Mouse (Mus musculus) liver, embryonic 12.5 days (tissue): ENCODE results near the gene Plxnd1. TPM values are rescaled to one million over a fixed set of nuclear protein-coding genes. Genes with fewer than 3 reads are reported as not detected.

Source experiments
- ATAC-seq: fragments of 200-750 bp; cut with Nextera tagmentation; 2 replicates; pipeline ENCODE4 v1.8.0; 2017; ENCODE audit warnings: moderate number of reproducible peaks, mild to moderate bottlenecking, moderate library complexity
- H3K27ac ChIP-seq: fragments of 300-500 bp; sonication (generic); 2 replicates; pipeline ENCODE4 v1.5.1; 2016; ENCODE audit warnings: mild to moderate bottlenecking
- H3K27me3 ChIP-seq: fragments of 300-500 bp; sonication (generic); replicated peaks from 2 replicates; pipeline ENCODE4 v1.6.1; 2016; ENCODE audit warnings: mild to moderate bottlenecking, moderate library complexity
- H3K36me3 ChIP-seq: fragments of 300-500 bp; sonication (generic); 2 replicates; pipeline ENCODE4 v1.6.1; 2016; ENCODE audit warnings: mild to moderate bottlenecking, moderate library complexity
- H3K4me1 ChIP-seq: fragments of 300-500 bp; sonication (generic); 2 replicates; pipeline ENCODE4 v1.6.1; 2016
- H3K4me2 ChIP-seq: fragments of 300-500 bp; sonication (generic); 2 replicates; pipeline ENCODE4 v1.6.1; 2016; ENCODE audit warnings: mild to moderate bottlenecking, moderate library complexity
- H3K4me3 ChIP-seq: fragments of 300-500 bp; sonication (generic); 2 replicates; pipeline ENCODE4 v1.5.1; 2016; ENCODE audit warnings: mild to moderate bottlenecking, moderate library complexity
- H3K9ac ChIP-seq: fragments of 300-500 bp; sonication (generic); 2 replicates; pipeline ENCODE4 v1.6.1; 2016; ENCODE audit warnings: mild to moderate bottlenecking, moderate library complexity
- H3K9me3 ChIP-seq: fragments of 300-500 bp; sonication (generic); replicated peaks from 2 replicates; pipeline ENCODE4 v1.6.1; 2016; ENCODE audit warnings: mild to moderate bottlenecking, moderate library complexity
- WGBS: fragments of 180-500 bp; shearing (Covaris S2); methylation state at CpG from one replicate; pipeline ENCODE4 v1.1.7; 2016; ENCODE audit not compliant: insufficient replicate concordance; 5-methylcytosine and 5-hydroxymethylcytosine counted together
- polyA plus RNA-seq: library from polyadenylated mRNA; unstranded; fragments of >200 nt; fragmentation: Nextera tagmentation; extraction: Ambion mirVana; gene quantifications from 2 replicates; pipeline ENCODE4 v1.2.1, GENCODE M21; 2016

Gene Plxnd1
- polyA plus RNA-seq, 1 experiment from 2014 or later = 16.2 TPM

DNA sequence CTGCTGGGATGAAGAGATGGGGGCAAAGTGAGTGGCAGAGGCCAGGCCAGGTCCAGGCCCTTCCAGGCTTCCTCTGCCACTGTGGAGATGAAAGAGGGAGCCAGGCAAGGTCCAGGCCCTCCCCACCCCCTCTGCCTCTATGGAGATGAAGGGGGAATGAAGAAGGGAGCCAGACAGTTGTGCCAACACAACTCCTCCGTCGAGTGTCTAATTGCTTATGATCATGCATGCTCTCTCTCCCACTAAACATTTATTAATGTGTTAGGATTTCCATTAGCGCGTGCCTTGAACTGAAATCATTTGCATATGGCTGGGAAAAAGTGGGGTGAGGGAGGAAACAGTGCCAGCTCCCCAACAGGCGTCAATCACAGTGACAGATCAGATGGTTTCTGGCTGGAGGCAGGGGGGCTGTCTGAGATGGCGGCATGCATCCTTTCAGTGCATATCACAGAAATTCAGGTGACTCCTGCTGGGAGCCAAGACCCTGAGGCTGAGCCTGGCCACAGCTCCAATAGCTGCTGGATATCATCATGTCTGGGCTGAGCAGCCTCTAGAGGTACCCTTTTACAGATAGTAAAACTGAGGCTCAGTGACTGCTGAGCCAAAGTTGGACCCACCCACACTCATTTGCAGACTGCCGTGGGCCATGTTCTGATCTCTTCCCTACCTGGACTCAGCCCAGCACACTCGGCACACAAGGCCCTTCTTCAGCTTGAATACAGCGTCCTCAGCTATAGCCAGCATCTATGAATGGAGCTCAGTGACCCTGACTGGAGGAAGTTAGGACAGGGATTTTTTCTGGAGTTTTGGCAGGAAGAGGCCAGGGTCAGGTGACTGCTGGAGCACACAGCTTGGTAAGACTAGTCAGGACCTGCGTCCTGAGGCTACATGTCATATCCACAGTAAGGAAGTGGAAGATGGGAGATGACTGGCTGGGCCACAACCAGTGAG lies 67.2 kb downstream of the Plxnd1 start:
- Histone ChIP-seq H3K27ac (no peak overlapping the region), H3K4me1 (no peaks in the 10 kb centered on the region), H3K4me2 (no peak overlapping the region), H3K9me3 (no peaks in the 10 kb centered on the region), H3K27me3 (no peaks in the 10 kb centered on the region), H3K4me3 (no peak overlapping the region), H3K9ac (no peak overlapping the region), H3K36me3 (no peaks in the 10 kb centered on the region)
- WGBS = 70% methylated on average over 10 of the region's 10 CpGs
- no peak for ATAC-seq

DNA sequence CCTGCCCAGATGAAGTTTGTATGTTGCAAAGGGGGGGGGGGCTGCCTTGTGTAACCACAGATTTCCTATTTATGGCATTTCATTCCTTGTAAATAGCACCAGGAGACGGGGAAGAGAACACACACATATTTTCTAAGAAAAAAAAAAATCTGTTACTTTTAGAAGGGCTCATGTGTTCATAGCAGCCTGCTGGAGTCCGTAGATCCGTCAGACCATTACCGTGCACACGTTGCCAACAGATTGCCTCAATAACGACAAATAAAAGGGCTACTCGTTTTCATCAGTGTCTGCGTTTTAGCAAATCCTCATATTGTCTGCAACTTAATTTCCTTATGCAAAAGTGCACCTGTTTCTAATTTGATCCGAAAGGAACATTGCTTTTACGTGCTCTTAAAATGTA lies 68.4 kb downstream of the Plxnd1 start:
- Histone ChIP-seq H3K9ac (no peak overlapping the region), H3K27me3 (no peaks in the 10 kb centered on the region), H3K36me3 (no peaks in the 10 kb centered on the region), H3K4me2 (no peak overlapping the region), H3K9me3 (no peaks in the 10 kb centered on the region), H3K27ac (no peak overlapping the region), H3K4me1 (no peaks in the 10 kb centered on the region), H3K4me3 (no peak overlapping the region)
- no peak for ATAC-seq
- WGBS = 76% methylated on average over 10 of the region's 10 CpGs

DNA sequence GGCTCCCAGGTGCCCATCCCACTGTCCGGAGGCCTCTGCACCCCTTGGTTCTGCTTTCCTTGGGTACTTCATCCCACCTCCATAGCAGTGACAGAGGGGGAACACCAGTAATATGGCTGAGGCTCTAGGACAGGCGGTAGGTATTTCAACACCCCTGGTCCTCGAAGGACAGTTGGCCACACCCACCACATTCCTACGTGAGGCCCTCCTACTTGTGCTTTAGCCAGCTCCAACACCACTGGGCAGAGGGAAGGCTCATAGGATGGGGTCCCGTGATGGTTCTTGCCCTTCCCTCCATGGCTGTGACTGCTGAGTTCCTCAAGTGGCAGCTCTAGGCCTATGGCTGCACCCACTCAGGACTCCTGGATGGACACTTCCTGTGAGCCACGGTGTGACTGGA lies 70.0 kb downstream of the Plxnd1 start:
- no peaks in the 10 kb centered on the region for H3K9me3 ChIP-seq
- no peaks in the 10 kb centered on the region for H3K27me3 ChIP-seq
- no peak overlapping the region for H3K27ac ChIP-seq
- no peak overlapping the region for H3K9ac ChIP-seq
- WGBS = 47% methylated on average over 6 of the region's 6 CpGs
- no peaks in the 10 kb centered on the region for H3K36me3 ChIP-seq
- H3K4me3 ChIP-seq = no peak overlapping the region
- no peak overlapping the region for H3K4me2 ChIP-seq
- H3K4me1 ChIP-seq = no peaks in the 10 kb centered on the region
- ATAC-seq = peak; percentile 38; the same call in 1 of the 2 replicates

DNA sequence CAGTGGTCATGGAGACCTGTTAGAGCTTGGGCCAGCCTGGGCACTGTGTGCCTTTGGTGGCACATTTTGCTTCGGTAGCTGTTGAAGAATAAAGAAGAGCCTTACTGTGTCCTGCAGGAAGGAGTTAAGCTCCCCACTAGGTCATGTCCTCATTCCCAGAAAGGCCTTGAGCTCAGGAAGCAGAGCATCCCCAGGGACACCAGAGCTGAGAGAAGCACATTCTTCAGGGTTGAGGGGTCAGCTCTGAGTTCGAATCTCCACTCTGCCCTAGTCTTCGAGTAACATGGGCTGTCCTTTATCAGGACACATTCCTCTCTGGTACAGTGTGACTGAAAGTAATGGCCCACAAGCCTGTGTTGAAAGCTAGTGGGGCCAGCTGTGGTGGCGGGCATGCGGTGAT lies 74.9 kb downstream of the Plxnd1 start:
- Histone ChIP-seq H3K27ac (no peak overlapping the region), H3K4me1 (peaks cover 19% of the 10 kb centered on the region), H3K36me3 (no peaks in the 10 kb centered on the region), H3K4me2 (no peak overlapping the region), H3K9me3 (no peaks in the 10 kb centered on the region), H3K4me3 (no peak overlapping the region), H3K27me3 (no peaks in the 10 kb centered on the region), H3K9ac (no peak overlapping the region)
- 70% methylated on average over 5 of the region's 5 CpGs for WGBS
- no peak for ATAC-seq

DNA sequence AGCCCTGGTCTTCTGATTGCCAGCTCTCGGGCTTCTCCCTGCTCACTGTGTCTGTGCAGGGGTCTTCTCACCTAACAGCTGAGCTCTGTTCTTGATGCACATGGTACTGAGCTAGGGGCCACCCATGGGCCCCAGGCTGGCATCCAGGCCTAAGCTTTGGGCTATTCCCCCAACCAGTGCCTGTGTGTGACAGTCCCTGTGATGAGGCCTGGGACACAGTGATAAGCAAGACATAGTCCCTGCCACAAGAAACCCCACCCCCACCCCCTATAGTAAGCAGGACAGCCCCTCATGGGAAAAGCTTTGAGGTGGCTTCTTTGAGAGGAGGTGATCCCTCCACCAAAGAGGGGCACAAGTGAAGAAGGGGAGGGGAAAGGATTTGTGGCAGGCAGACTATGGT lies 76.2 kb downstream of the Plxnd1 start:
- no peak overlapping the region for H3K9ac ChIP-seq
- H3K27me3 ChIP-seq = no peaks in the 10 kb centered on the region; the same call in 1 of the 2 replicates
- H3K36me3 ChIP-seq = no peaks in the 10 kb centered on the region
- no peaks in the 10 kb centered on the region for H3K9me3 ChIP-seq
- H3K4me2 ChIP-seq = no peak overlapping the region
- H3K4me1 ChIP-seq = peaks cover 19% of the 10 kb centered on the region
- 59% methylated on average over 1 of the region's 1 CpGs for WGBS
- no peak overlapping the region for H3K27ac ChIP-seq
- ATAC-seq = peak; percentile 57; the same call in 1 of the 2 replicates
- no peak overlapping the region for H3K4me3 ChIP-seq

DNA sequence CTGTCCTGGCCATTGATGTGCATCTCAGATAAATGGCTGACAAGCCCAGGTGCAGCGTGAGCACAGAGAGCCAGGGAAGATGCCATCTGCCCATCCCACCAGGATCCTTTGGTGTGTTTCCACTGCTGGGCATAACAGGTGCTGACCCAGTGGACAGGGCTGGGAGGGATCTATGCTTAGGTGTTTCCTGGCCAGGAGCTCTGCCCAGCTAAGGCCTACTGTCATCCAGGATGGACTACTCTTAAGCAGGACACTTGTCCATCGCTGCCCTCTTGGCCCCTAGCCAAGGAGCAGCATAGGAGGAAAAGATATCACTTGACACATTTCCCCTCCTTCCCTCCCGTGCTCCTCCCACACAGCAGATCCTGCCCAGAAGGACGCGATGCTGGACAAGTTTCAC lies 78.2 kb downstream of the Plxnd1 start:
- Histone ChIP-seq H3K4me2 (no peak overlapping the region), H3K4me1 (peaks cover 23% of the 10 kb centered on the region), H3K27ac (no peak overlapping the region), H3K9me3 (no peaks in the 10 kb centered on the region), H3K36me3 (no peaks in the 10 kb centered on the region), H3K9ac (no peak overlapping the region), H3K27me3 (no peaks in the 10 kb centered on the region; the same call in 1 of the 2 replicates), H3K4me3 (no peak overlapping the region)
- ATAC-seq = no peak
- WGBS = 66% methylated on average over 5 of the region's 5 CpGs

DNA sequence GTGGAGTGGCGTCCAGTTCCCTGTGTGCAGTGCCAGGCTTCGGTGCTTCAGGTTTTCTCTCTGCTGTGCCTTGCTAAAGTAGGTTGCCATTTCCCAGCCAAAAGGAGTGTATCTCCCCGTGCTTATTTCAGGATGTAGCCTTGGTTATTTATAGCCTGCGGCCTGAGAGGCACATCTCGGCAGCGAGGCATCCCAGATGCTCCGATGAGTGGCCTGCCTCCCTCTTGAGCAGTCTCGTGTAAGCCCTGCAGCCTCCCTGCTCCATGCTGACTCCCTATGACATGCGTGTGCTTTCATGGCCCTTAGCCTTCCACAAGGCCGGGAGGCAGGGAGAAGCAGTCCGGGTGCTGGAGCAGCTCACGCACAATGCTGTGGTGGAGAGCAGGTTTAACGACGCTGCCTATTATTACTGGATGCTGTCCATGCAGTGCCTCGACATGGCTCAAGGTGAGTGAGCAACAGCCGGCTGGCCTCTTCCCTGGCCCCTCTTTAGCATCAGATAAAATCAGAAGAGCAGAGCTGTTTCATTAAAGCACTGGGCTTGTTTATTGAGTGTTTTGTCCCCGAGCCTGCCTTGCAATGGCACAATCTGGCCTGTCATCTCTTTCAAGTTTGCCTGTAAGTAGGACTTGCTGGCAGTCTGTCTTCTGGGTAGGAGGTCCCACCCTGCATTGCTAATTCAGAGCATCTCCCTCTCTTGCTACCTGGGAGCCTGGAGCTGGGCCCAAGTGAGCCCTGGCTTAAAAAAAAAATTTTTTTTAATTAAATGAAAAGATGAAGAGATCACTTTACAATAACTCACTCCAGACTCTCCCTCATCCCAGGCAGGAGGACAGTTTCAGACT lies 79.0 kb downstream of the Plxnd1 start:
- no peak overlapping the region for H3K9ac ChIP-seq
- no peak overlapping the region for H3K4me2 ChIP-seq

DNA sequence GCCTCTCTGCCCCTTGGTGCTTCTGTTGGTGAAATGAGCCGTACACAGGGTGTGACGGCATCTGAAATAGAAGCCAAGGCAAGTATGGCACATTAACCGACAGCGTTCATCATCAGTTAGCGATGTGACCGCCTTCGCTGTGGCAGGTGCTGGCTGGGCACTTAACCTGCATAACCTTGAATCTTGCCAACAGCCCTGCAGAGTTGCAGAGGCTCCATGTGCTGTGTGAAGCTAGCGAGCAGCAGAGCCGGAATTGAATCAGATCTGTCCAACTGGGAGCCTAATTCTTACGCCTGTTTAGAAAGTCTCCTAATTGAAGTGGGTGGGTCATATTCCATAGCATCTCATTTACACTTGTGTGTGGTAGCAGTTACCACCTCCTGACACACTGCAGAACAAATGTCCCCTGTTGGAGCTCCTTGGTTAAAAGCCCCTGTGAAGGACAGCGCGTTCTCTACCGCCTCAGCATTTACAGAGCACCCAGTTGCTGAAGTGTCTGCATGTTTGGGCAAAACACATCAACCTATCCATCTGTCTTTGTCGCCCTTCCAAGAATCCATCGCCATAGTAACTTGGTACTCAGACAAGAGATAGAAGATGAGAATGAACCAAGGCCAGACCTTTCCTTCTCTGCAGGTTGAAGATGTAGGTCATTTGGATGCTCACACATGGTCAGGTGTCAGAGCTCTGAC lies 80.1 kb downstream of the Plxnd1 start:
- Histone ChIP-seq H3K27ac (no peak overlapping the region), H3K4me1 (peaks cover 42% of the 10 kb centered on the region)
- WGBS = 86% methylated on average over 15 of the region's 15 CpGs

More for the DNA sequence above, 79.0 kb downstream of the Plxnd1 start:
- no peaks in the 10 kb centered on the region; the same call in 1 of the 2 replicates for H3K27me3 ChIP-seq
- no peaks in the 10 kb centered on the region for H3K36me3 ChIP-seq
- no peaks in the 10 kb centered on the region for H3K9me3 ChIP-seq
- H3K4me3 ChIP-seq = no peak overlapping the region
- 49% methylated on average over 17 of the region's 17 CpGs for WGBS
- peaks cover 30% of the 10 kb centered on the region for H3K4me1 ChIP-seq
- no peak overlapping the region for H3K27ac ChIP-seq
- no peak for ATAC-seq

DNA sequence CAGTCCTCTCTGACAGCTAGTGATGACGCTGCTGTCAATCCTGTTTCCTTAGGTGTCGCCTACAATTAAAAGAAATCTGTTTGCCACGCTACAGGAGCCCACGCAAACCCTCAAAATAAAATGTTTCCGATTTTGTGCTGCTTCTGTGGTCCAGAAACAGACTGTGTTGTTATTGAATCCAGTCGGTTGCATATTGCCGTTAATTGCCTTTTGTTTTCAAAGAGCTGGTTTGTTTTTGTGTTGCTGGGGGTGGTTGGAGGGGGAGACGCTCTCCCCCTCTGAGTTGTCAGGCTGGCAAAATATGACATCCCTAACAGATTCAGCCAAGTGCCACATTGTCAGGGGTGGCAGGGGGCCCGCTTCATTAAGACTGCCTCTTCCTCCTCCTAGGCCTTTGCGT lies 81.3 kb downstream of the Plxnd1 start:
- no peaks in the 10 kb centered on the region for H3K9me3 ChIP-seq
- no peaks in the 10 kb centered on the region for H3K36me3 ChIP-seq
- no peak overlapping the region for H3K27ac ChIP-seq
- 80% methylated on average over 10 of the region's 10 CpGs for WGBS
- no peaks in the 10 kb centered on the region; the same call in 1 of the 2 replicates for H3K27me3 ChIP-seq
- no peak overlapping the region for H3K4me2 ChIP-seq
- peaks cover 49% of the 10 kb centered on the region for H3K4me1 ChIP-seq
- no peak overlapping the region for H3K9ac ChIP-seq
- no peak for ATAC-seq
- no peak overlapping the region for H3K4me3 ChIP-seq

More for the DNA sequence above, 80.1 kb downstream of the Plxnd1 start:
- H3K9me3 ChIP-seq = no peaks in the 10 kb centered on the region
- ATAC-seq = no peak
- no peak overlapping the region for H3K4me2 ChIP-seq
- no peaks in the 10 kb centered on the region; the same call in 1 of the 2 replicates for H3K27me3 ChIP-seq
- H3K9ac ChIP-seq = no peak overlapping the region
- no peaks in the 10 kb centered on the region for H3K36me3 ChIP-seq
- no peak overlapping the region for H3K4me3 ChIP-seq

DNA sequence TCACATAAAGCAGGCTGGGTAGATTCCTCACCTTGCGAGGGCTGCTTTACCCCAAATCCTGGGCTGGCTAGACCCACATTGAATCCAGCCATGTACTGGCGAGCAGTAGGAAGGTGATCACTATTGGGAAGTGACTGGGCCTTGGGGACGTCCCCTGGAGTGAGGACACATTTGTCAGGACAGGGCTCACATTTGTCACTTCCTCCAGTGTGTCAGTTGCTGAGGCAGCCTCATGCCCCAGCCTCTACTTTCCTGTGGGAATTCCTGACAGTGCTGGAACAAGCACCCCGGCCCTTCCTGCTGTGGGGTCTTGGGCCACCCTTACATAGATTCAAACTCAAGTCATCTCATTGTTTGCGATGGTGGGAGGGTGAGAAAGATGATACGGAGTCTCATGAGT lies 83.0 kb downstream of the Plxnd1 start:
- no peak overlapping the region for H3K9ac ChIP-seq
- H3K4me2 ChIP-seq = no peak overlapping the region
- no peaks in the 10 kb centered on the region; the same call in 1 of the 2 replicates for H3K27me3 ChIP-seq
- no peaks in the 10 kb centered on the region for H3K9me3 ChIP-seq
- no peak for ATAC-seq
- WGBS = 63% methylated on average over 6 of the region's 6 CpGs
- no peak overlapping the region for H3K4me3 ChIP-seq
- peaks cover 55% of the 10 kb centered on the region for H3K4me1 ChIP-seq
- H3K36me3 ChIP-seq = no peaks in the 10 kb centered on the region
- no peak overlapping the region for H3K27ac ChIP-seq

DNA sequence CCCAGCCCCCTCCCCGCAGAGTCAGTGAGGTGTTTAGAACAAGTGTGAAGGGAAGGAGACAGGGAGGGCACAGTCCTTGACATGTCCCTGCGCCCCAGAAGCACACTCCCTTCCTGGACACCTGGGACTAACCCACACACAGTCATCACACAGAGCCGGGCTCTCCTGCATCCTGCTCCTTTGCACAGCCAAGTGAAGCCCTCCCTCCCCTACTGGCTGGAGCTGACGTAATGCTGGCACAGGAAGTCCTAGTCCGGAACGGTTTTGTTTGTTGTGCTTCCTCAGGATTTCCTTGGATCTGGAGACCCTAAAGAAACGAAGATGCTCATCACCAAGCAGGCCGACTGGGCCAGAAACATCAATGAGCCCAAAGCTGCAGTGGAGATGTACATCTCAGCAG lies 84.9 kb downstream of the Plxnd1 start:
- Histone ChIP-seq H3K27ac (no peak overlapping the region), H3K9me3 (no peaks in the 10 kb centered on the region), H3K9ac (no peak overlapping the region), H3K4me3 (no peak overlapping the region), H3K4me1 (peaks cover 59% of the 10 kb centered on the region), H3K36me3 (no peaks in the 10 kb centered on the region), H3K4me2 (peak overlapping the region; percentile 13), H3K27me3 (no peaks in the 10 kb centered on the region; the same call in 1 of the 2 replicates)
- 36% methylated on average over 8 of the region's 8 CpGs for WGBS
- ATAC-seq = no peak
